Mouse (Mus musculus): ENCODE data around the gene Slc48a1.

Gene Slc48a1

GRCm38 (mm10) chr15:97778311-97779098, at the start of gene Slc48a1:
Gene Slc48a1, plus strand, starts transcription at chr15:97778520.
- DNase-seq (ENCODE audit: extremely low spot score, low spot score), result no peak

- DNase-seq (ENCODE audit: extremely low spot score, low spot score), result no peak
Measured at GRCm38 (mm10) chr15:97728804-97729203, 49.5 kb upstream of the Slc48a1 start.

GRCm38 (mm10) chr15:97730365-97730764, 48.0 kb upstream of the Slc48a1 start:
- DNase-seq (ENCODE audit: extremely low spot score, low spot score), result no peak

- DNase-seq (ENCODE audit: extremely low spot score, low spot score), result no peak
Measured at GRCm38 (mm10) chr15:97731111-97731510, 47.2 kb upstream of the Slc48a1 start, which contains the start of gene Endou. Gene Endou, minus strand, starts transcription at chr15:97731339.

- DNase-seq (ENCODE audit: extremely low spot score, low spot score), result no peak
Measured at GRCm38 (mm10) chr15:97731988-97732387, 46.3 kb upstream of the Slc48a1 start.

GRCm38 (mm10) chr15:97738923-97739322, 39.4 kb upstream of the Slc48a1 start:
- no peak for DNase-seq (ENCODE audit: extremely low spot score, low spot score)

- no peak for DNase-seq (ENCODE audit: extremely low spot score, low spot score)
Measured at GRCm38 (mm10) chr15:97740283-97740732, 38.0 kb upstream of the Slc48a1 start.

- no peak for DNase-seq (ENCODE audit: extremely low spot score, low spot score)
Measured at GRCm38 (mm10) chr15:97741662-97742061, 36.7 kb upstream of the Slc48a1 start.

GRCm38 (mm10) chr15:97742074-97742473, 36.2 kb upstream of the Slc48a1 start:
- no peak for DNase-seq (ENCODE audit: extremely low spot score, low spot score)

- DNase-seq (ENCODE audit: extremely low spot score, low spot score), result no peak
Measured at GRCm38 (mm10) chr15:97742600-97742999, 35.7 kb upstream of the Slc48a1 start.

GRCm38 (mm10) chr15:97743210-97743609, 35.1 kb upstream of the Slc48a1 start:
- no peak for DNase-seq (ENCODE audit: extremely low spot score, low spot score)

- no peak for DNase-seq (ENCODE audit: extremely low spot score, low spot score)
Measured at GRCm38 (mm10) chr15:97743961-97744525, 34.3 kb upstream of the Slc48a1 start.

- no peak for DNase-seq (ENCODE audit: extremely low spot score, low spot score)
Measured at GRCm38 (mm10) chr15:97744930-97745329, 33.4 kb upstream of the Slc48a1 start.

GRCm38 (mm10) chr15:97745331-97745730, 33.0 kb upstream of the Slc48a1 start:
- no peak for DNase-seq (ENCODE audit: extremely low spot score, low spot score)

GRCm38 (mm10) chr15:97746278-97746677, 32.0 kb upstream of the Slc48a1 start:
- DNase-seq (ENCODE audit: extremely low spot score, low spot score), result no peak

- DNase-seq (ENCODE audit: extremely low spot score, low spot score), result no peak
Measured at GRCm38 (mm10) chr15:97746748-97747147, 31.6 kb upstream of the Slc48a1 start.

GRCm38 (mm10) chr15:97747486-97747885, 30.8 kb upstream of the Slc48a1 start:
- DNase-seq (ENCODE audit: extremely low spot score, low spot score), result no peak

- no peak for DNase-seq (ENCODE audit: extremely low spot score, low spot score)
Measured at GRCm38 (mm10) chr15:97748309-97748708, 30.0 kb upstream of the Slc48a1 start.

- no peak for DNase-seq (ENCODE audit: extremely low spot score, low spot score)
Measured at GRCm38 (mm10) chr15:97748964-97749363, 29.4 kb upstream of the Slc48a1 start.

GRCm38 (mm10) chr15:97749397-97749796, 28.9 kb upstream of the Slc48a1 start:
- no peak for DNase-seq (ENCODE audit: extremely low spot score, low spot score)

GRCm38 (mm10) chr15:97749841-97750240, 28.5 kb upstream of the Slc48a1 start:
- DNase-seq (ENCODE audit: extremely low spot score, low spot score), result no peak

- DNase-seq (ENCODE audit: extremely low spot score, low spot score), result peak; percentile 38
Measured at GRCm38 (mm10) chr15:97750697-97751096, 27.6 kb upstream of the Slc48a1 start.

- DNase-seq (ENCODE audit: extremely low spot score, low spot score), result no peak
Measured at GRCm38 (mm10) chr15:97751676-97752075, 26.6 kb upstream of the Slc48a1 start.

Data from neural tube, embryonic 10.5 days (tissue).